Mouse (Mus musculus) kidney, embryonic 15.5 days (tissue): ENCODE results near the gene Acer1. TPM values are rescaled to one million over a fixed set of nuclear protein-coding genes. Genes with fewer than 3 reads are reported as not detected.

Experiments
- ATAC-seq: fragments of 200-750 bp; cut with Nextera tagmentation; replicated peaks from 2 replicates; pipeline ENCODE4 v1.8.0; 2017; ENCODE audit warnings: moderate TSS enrichment; ENCODE audit not compliant: low FRiP score
- H3K27ac ChIP-seq: fragments of 300-500 bp; sonication (generic); 2 replicates; pipeline ENCODE4 v1.5.1; 2015; ENCODE audit warnings: mild to moderate bottlenecking, inconsistent platforms
- H3K27me3 ChIP-seq: fragments of 300-500 bp; sonication (generic); 2 replicates; pipeline ENCODE4 v1.6.1; 2015; ENCODE audit warnings: inconsistent platforms
- H3K36me3 ChIP-seq: fragments of 300-500 bp; sonication (generic); 2 replicates; pipeline ENCODE4 v1.6.1; 2015; ENCODE audit warnings: inconsistent platforms
- H3K4me1 ChIP-seq: fragments of 300-500 bp; sonication (generic); 2 replicates; pipeline ENCODE4 v1.6.1; 2015; ENCODE audit warnings: inconsistent platforms
- H3K4me2 ChIP-seq: fragments of 300-500 bp; sonication (generic); 2 replicates; pipeline ENCODE4 v1.6.1; 2015; ENCODE audit warnings: moderate library complexity, mild to moderate bottlenecking, inconsistent platforms
- H3K4me3 ChIP-seq: fragments of 300-500 bp; sonication (generic); replicated peaks from 2 replicates; pipeline ENCODE4 v1.5.1; 2015; ENCODE audit warnings: mild to moderate bottlenecking, inconsistent platforms
- H3K9ac ChIP-seq: fragments of 300-500 bp; sonication (generic); 2 replicates; pipeline ENCODE4 v1.6.1; 2015; ENCODE audit warnings: mild to moderate bottlenecking, inconsistent platforms
- H3K9me3 ChIP-seq: fragments of 300-500 bp; sonication (generic); replicated peaks from 2 replicates; pipeline ENCODE4 v1.6.1; 2016; ENCODE audit warnings: inconsistent platforms
- WGBS: fragments of 180-500 bp; shearing (Covaris S2); methylation state at CpG from one replicate; pipeline ENCODE4 v1.1.7; 2015; ENCODE audit warnings: mixed read lengths; 5-methylcytosine and 5-hydroxymethylcytosine counted together
- polyA plus RNA-seq: library from polyadenylated mRNA; unstranded; fragments of >200 nt; fragmentation: Nextera tagmentation; extraction: Ambion mirVana; gene quantifications from 2 replicates; pipeline ENCODE4 v1.2.1, GENCODE M21; 2015

Acer1 gene
- 0.15 TPM in 1 of 2 replicates, not detected in the other for polyA plus RNA-seq

GRCm38 (mm10) chr17:56982013-56982412, at the start of gene Acer1:
TSS of gene Acer1 (minus strand) at chr17:56982126.
- Histone ChIP-seq H3K4me3 (no peak within 1 kb of the TSS), H3K9ac (no peak within 1 kb of the TSS), H3K9me3 (no peaks in the 10 kb centered on the region), H3K27ac (no peak within 1 kb of the TSS), H3K4me2 (no peak within 1 kb of the TSS), H3K27me3 (no peaks in the 10 kb centered on the region), H3K36me3 (no peaks in the 10 kb centered on the region), H3K4me1 (no peaks in the 10 kb centered on the region)
- ATAC-seq, result no peak
- 81% methylated on average over 5 of the region's 5 CpGs for WGBS

- under 1% methylated on average over 83 of the region's 99 CpGs for WGBS
- ATAC-seq, result no peak
These were observed 49.2 kb upstream of the Acer1 start, which contains the start of gene Khsrp for GRCm38 (mm10) chr17:57030931-57031660. TSS of gene Khsrp (minus strand) at chr17:57031522.

GRCm38 (mm10) chr17:57029691-57030090, 47.8 kb upstream of the Acer1 start:
- Histone ChIP-seq H3K27ac (peak overlapping the region; percentile 93; the same call in 1 of the 2 replicates), H3K36me3 (peaks cover 43% of the 10 kb centered on the region), H3K27me3 (no peaks in the 10 kb centered on the region), H3K9ac (peak overlapping the region; percentile 100), H3K9me3 (no peaks in the 10 kb centered on the region), H3K4me2 (peak overlapping the region; percentile 87), H3K4me1 (peaks cover 28% of the 10 kb centered on the region), H3K4me3 (peak overlapping the region; percentile 97)
- WGBS, result 21% methylated on average over 8 of the region's 8 CpGs
- no peak for ATAC-seq

More at GRCm38 (mm10) chr17:57030931-57031660, 49.2 kb upstream of the Acer1 start, which contains the start of gene Khsrp:
- peak within 1 kb of the TSS; percentile 97 for H3K4me3 ChIP-seq
- H3K4me1 ChIP-seq, result peaks cover 28% of the 10 kb centered on the region
- no peaks in the 10 kb centered on the region for H3K9me3 ChIP-seq
- H3K4me2 ChIP-seq, result peak within 1 kb of the TSS; percentile 87
- H3K27me3 ChIP-seq, result no peaks in the 10 kb centered on the region; the same call in 1 of the 2 replicates
- peak within 1 kb of the TSS; percentile 100 for H3K9ac ChIP-seq
- peak within 1 kb of the TSS; percentile 93 for H3K27ac ChIP-seq
- H3K36me3 ChIP-seq, result peaks cover 29% of the 10 kb centered on the region

- Histone ChIP-seq H3K36me3 (peaks cover 65% of the 10 kb centered on the region), H3K9me3 (no peaks in the 10 kb centered on the region), H3K9ac (no peak overlapping the region), H3K4me2 (no peak overlapping the region), H3K27me3 (no peaks in the 10 kb centered on the region), H3K4me1 (peaks cover 26% of the 10 kb centered on the region), H3K27ac (no peak overlapping the region), H3K4me3 (no peak overlapping the region)
- ATAC-seq, result no peak
- WGBS, result 92% methylated on average over 4 of the region's 4 CpGs
These were observed 45.5 kb upstream of the Acer1 start for GRCm38 (mm10) chr17:57027471-57027870.

- WGBS, result 88% methylated on average over 5 of the region's 5 CpGs
- Histone ChIP-seq H3K4me3 (no peak overlapping the region), H3K4me2 (no peak overlapping the region), H3K27ac (no peak overlapping the region), H3K4me1 (no peaks in the 10 kb centered on the region), H3K9me3 (no peaks in the 10 kb centered on the region), H3K9ac (no peak overlapping the region), H3K36me3 (peaks cover 67% of the 10 kb centered on the region), H3K27me3 (no peaks in the 10 kb centered on the region)
- ATAC-seq, result no peak
These were observed 39.0 kb upstream of the Acer1 start for GRCm38 (mm10) chr17:57020960-57021359.

GRCm38 (mm10) chr17:57019693-57020092, 37.8 kb upstream of the Acer1 start:
- peaks cover 54% of the 10 kb centered on the region for H3K36me3 ChIP-seq
- no peak overlapping the region for H3K4me2 ChIP-seq
- no peak for ATAC-seq
- H3K9me3 ChIP-seq, result no peaks in the 10 kb centered on the region
- WGBS, result 87% methylated on average over 2 of the region's 2 CpGs
- H3K9ac ChIP-seq, result no peak overlapping the region
- H3K27ac ChIP-seq, result no peak overlapping the region
- no peak overlapping the region for H3K4me3 ChIP-seq
- H3K4me1 ChIP-seq, result no peaks in the 10 kb centered on the region
- no peaks in the 10 kb centered on the region for H3K27me3 ChIP-seq

DNA sequence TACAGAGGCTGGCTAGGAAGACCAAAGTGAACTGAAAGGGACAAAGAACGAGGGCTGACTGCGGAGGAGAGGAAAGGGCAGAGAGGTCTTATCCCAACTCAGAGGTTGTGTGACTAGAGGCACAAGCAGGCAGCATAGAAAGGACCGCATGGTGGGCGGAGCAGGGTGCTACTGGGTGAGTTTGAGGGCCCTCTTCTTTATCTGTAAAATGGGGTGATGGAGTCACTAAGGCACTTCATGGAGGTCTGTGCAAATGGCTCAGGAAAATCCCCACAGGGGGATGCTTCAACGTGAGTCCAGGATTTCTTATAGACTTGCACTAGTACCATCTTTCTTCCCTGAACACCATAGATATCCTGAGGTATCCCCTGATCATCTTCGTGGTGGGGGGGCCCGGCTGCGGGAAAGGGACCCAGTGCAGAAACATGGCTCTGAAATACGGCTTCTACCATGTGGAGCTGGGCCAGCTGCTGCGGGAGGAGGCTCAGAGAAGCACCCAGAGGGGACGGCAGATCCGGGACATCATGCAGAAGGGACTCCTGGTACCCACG, 30.4 kb upstream of the Acer1 start:
- Histone ChIP-seq H3K9ac (peak overlapping the region; percentile 65; the same call in 1 of the 2 replicates), H3K4me3 (peak overlapping the region; percentile 68), H3K4me1 (peaks cover 24% of the 10 kb centered on the region), H3K36me3 (peaks cover 17% of the 10 kb centered on the region), H3K9me3 (no peaks in the 10 kb centered on the region), H3K4me2 (peak overlapping the region; percentile 92), H3K27me3 (no peaks in the 10 kb centered on the region), H3K27ac (peak overlapping the region; percentile 94)
- ATAC-seq, result 0 out of 2 replicates have a peak, but pooled peaks have one; percentile 2
- 73% methylated on average over 13 of the region's 13 CpGs for WGBS

DNA sequence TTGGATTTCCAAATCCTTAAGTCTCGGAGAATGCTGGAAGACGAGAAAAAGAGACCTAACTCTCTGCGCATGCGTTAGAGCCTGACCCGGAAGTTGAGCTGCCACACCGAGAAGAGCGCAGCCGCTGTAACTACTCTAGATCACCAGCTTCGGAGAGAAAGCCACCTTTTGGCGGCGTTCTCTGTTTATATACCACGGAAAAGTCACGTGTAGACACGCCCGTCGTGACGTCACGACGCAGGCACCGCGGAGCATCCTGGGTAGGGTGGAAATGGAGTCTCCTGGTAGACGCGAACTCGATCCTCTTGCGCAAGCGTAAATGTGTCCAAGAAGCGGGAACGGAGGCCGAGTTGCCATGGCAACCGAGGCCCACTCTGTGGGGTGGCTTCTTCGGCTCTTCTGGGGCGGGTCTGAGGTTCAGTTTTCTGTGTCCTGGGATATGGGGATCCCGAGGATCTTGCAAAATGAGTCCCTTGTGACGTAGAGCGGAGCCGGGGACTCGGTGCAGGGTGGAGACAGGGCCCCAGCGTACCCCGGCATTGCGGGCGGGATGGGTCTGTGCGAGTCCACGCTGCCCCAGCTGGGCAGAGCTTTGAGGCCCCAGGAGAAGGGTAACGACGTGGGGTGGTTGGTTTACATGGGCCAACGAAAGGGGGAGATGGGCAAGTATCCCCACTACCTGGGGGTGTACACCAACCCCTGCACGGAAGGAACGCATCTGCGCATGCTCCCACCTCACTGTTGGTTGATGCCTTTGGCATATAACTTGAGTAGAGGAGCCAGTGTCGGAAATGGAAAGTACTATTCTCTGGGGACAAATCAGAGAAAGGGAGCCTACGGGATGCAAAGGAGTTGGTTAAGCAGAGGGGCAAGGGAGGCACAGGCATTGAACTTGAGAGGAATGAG, 29.6 kb upstream of the Acer1 start, which contains the start of the genes Gtf2f1 and Gm17949:
Gene Gtf2f1 (minus strand): TSS at position 53 of the 906 bp plus-strand sequence.
Gene Gm17949 (plus strand): TSS at position 234 of the 906 bp plus-strand sequence.
- H3K4me3 ChIP-seq, result peak within 1 kb of the TSS; percentile 68
- H3K4me1 ChIP-seq, result peaks cover 24% of the 10 kb centered on the region
- H3K4me2 ChIP-seq, result peak within 1 kb of the TSS; percentile 92
- no peaks in the 10 kb centered on the region for H3K9me3 ChIP-seq
- WGBS, result under 1% methylated on average over 51 of the region's 51 CpGs
- peak; percentile 92 for ATAC-seq
- peak within 1 kb of the TSS; percentile 65 for H3K9ac ChIP-seq
- H3K27ac ChIP-seq, result peak within 1 kb of the TSS; percentile 94
- H3K36me3 ChIP-seq, result peaks cover 25% of the 10 kb centered on the region
- H3K27me3 ChIP-seq, result no peaks in the 10 kb centered on the region

- H3K4me3 ChIP-seq, result peak overlapping the region; percentile 68
- no peaks in the 10 kb centered on the region for H3K9me3 ChIP-seq
- H3K4me2 ChIP-seq, result peak overlapping the region; percentile 92
- peak overlapping the region; percentile 94 for H3K27ac ChIP-seq
- peaks cover 32% of the 10 kb centered on the region for H3K36me3 ChIP-seq
- peak; percentile 41 for ATAC-seq
- H3K27me3 ChIP-seq, result no peaks in the 10 kb centered on the region
- WGBS, result 0% methylated on average over 19 of the region's 19 CpGs
- peaks cover 24% of the 10 kb centered on the region for H3K4me1 ChIP-seq
- peak overlapping the region; percentile 65 for H3K9ac ChIP-seq
These were observed 28.9 kb upstream of the Acer1 start for GRCm38 (mm10) chr17:57010911-57011235.

GRCm38 (mm10) chr17:57007137-57007905, 25.4 kb upstream of the Acer1 start:
- Histone ChIP-seq H3K36me3 (peaks cover 67% of the 10 kb centered on the region), H3K27me3 (no peaks in the 10 kb centered on the region), H3K4me1 (peaks cover 21% of the 10 kb centered on the region), H3K9me3 (no peaks in the 10 kb centered on the region), H3K4me3 (no peak overlapping the region), H3K4me2 (no peak overlapping the region), H3K27ac (no peak overlapping the region), H3K9ac (no peak overlapping the region)
- 94% methylated on average over 13 of the region's 13 CpGs for WGBS
- no peak for ATAC-seq

DNA sequence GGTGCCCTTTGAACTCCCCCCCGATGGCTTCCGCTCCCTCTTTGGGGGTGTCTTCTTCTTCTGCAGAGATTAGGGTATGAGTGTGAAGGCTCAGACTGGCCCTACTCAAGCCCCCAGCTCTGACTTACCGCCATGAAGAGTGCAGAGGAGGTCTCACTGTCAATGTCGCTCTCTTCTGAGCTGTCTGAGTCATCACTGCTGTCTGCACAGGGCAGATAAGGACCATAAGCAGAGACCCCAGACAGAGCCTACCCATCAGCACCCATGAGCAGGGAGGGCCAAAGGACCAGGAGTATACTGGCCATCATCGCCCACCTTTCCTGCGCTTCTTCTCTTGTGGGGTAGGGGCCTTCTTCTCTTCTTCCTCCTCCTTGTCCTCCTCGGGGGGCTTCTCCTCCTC, 22.1 kb upstream of the Acer1 start:
- no peak overlapping the region for H3K27ac ChIP-seq
- H3K27me3 ChIP-seq, result no peaks in the 10 kb centered on the region
- H3K4me1 ChIP-seq, result no peaks in the 10 kb centered on the region
- no peak overlapping the region for H3K9ac ChIP-seq
- peaks cover 87% of the 10 kb centered on the region for H3K36me3 ChIP-seq
- H3K9me3 ChIP-seq, result no peaks in the 10 kb centered on the region
- H3K4me2 ChIP-seq, result no peak overlapping the region
- no peak overlapping the region for H3K4me3 ChIP-seq
- WGBS, result 92% methylated on average over 7 of the region's 7 CpGs
- ATAC-seq, result no peak
